Mouse (Mus musculus): ENCODE measurements around the gene Tom1l1. TPM values are rescaled to one million over a fixed set of nuclear protein-coding genes. Genes with fewer than 3 reads are reported as not detected.

Gene Tom1l1
- total and polyA plus RNA-seq, 3 experiments = 0.25 to 4.2 TPM; not detected in 1

- Histone ChIP-seq H3K36me3 (replicated peaks in 1 of 2; ENCODE audit: control insufficient read depth in 1 of 2, insufficient read depth in 1 of 2, low read length in 1 of 2) (no peaks in the 10 kb centered on the region), H3K9ac (ENCODE audit: insufficient read depth, low read depth) (no peak overlapping the region), H3K4me2 (ENCODE audit: insufficient read depth, low read depth, poor library complexity, severe bottlenecking) (no peak overlapping the region), H3K27ac (ENCODE audit: insufficient read depth, low read depth) (no peak overlapping the region), H3K9me3 (replicated peaks; ENCODE audit: low read length) (no peaks in the 10 kb centered on the region), H3K79me2 (replicated peaks; ENCODE audit: control insufficient read depth, extremely low read depth, insufficient read depth, poor library complexity, severe bottlenecking) (no peaks in the 10 kb centered on the region), H3K4me1 (ENCODE audit: control insufficient read depth in 1 of 2, insufficient read depth in 2 of 2) (peaks cover 0 to 2% of the 10 kb centered on the region in 2 experiments; a peak in 1 of 4 replicates), H3K4me3 (replicated peaks in 1 of 3; ENCODE audit: low read depth in 2 of 3, low read length in 2 of 3, poor library complexity in 1 of 3) (no peak overlapping the region), H3K27me3 (replicated peaks) (peaks cover 30% of the 10 kb centered on the region)
- dilution Hi-C loops (cut with MboI; ENCODE audit: extremely low pct_ligation_motif_present, extremely low pct_unique_long_range_greater_than_20kb, low sequenced_read_pairs) = no loop called here
- no peak for DNase-seq (ENCODE audit: extremely low read depth)
- in situ Hi-C loops (cut with MboI; ENCODE audit: low pct_ligation_motif_present, low pct_unique_long_range_greater_than_20kb, low sequenced_read_pairs) = no loop called here
- no peak for TF ChIP-seq EP300 (IDR thresholded peaks at IDR 0.05; ENCODE audit: low read length)
- TF ChIP-seq ETS1 (conservative IDR thresholded peaks at IDR 0.05; ENCODE audit: low read depth, low read length) = no peak
- TF ChIP-seq MYC (IDR thresholded peaks at IDR 0.05; ENCODE audit: low read depth, low read length) = no peak
- TF ChIP-seq NELFE (IDR thresholded peaks at IDR 0.05; ENCODE audit: low read depth, low read length) = no peak
- TF ChIP-seq TCF12 (IDR thresholded peaks at IDR 0.05; ENCODE audit: low read depth, low read length) = no peak
Measured at GRCm38 (mm10) chr11:90694206-90694605, 6.0 kb upstream of the Tom1l1 start.

- Histone ChIP-seq H3K36me3 (replicated peaks in 1 of 2; ENCODE audit: control insufficient read depth in 1 of 2, insufficient read depth in 1 of 2, low read length in 1 of 2) (no peaks in the 10 kb centered on the region), H3K79me2 (replicated peaks; ENCODE audit: control insufficient read depth, extremely low read depth, insufficient read depth, poor library complexity, severe bottlenecking) (no peaks in the 10 kb centered on the region), H3K4me1 (ENCODE audit: control insufficient read depth in 1 of 2, insufficient read depth in 2 of 2) (no peaks in the 10 kb centered on the region), H3K4me2 (ENCODE audit: insufficient read depth, low read depth, poor library complexity, severe bottlenecking) (no peak overlapping the region), H3K9ac (ENCODE audit: insufficient read depth, low read depth) (no peak overlapping the region), H3K4me3 (replicated peaks in 1 of 3; ENCODE audit: low read depth in 2 of 3, low read length in 2 of 3, poor library complexity in 1 of 3) (no peak overlapping the region), H3K9me3 (replicated peaks; ENCODE audit: low read length) (peaks cover 8% of the 10 kb centered on the region), H3K27ac (ENCODE audit: insufficient read depth, low read depth) (no peak overlapping the region), H3K27me3 (replicated peaks) (peaks cover 17% of the 10 kb centered on the region)
- TF ChIP-seq JUND (conservative IDR thresholded peaks at IDR 0.05; ENCODE audit: low read depth, low read length) (no peak), POLR2AphosphoS2 (IDR thresholded peaks at IDR 0.05; ENCODE audit: low read depth, low read length) (no peak), UBTF (IDR thresholded peaks at IDR 0.05; ENCODE audit: low read depth, low read length) (no peak), IRF4 (IDR thresholded peaks at IDR 0.05; ENCODE audit: low read depth, low read length) (no peak), HCFC1 (IDR thresholded peaks at IDR 0.05; ENCODE audit: low read depth, low read length) (no peak)
- dilution Hi-C loops (cut with MboI; ENCODE audit: extremely low pct_ligation_motif_present, extremely low pct_unique_long_range_greater_than_20kb, low sequenced_read_pairs) (no loop called here), in situ Hi-C loops (cut with MboI; ENCODE audit: low pct_ligation_motif_present, low pct_unique_long_range_greater_than_20kb, low sequenced_read_pairs) (no loop called here)
- DNase-seq (ENCODE audit: extremely low read depth) = no peak
Measured at GRCm38 (mm10) chr11:90690361-90690760, 2.2 kb upstream of the Tom1l1 start.

GRCm38 (mm10) chr11:90687040-90687439 is 1.1 kb downstream of the Tom1l1 start:
- Histone ChIP-seq H3K36me3 (replicated peaks in 1 of 2; ENCODE audit: control insufficient read depth in 1 of 2, insufficient read depth in 1 of 2, low read length in 1 of 2) (no peaks in the 10 kb centered on the region), H3K27me3 (replicated peaks) (peaks cover 7% of the 10 kb centered on the region), H3K27ac (ENCODE audit: insufficient read depth, low read depth) (no peak overlapping the region), H3K9ac (ENCODE audit: insufficient read depth, low read depth) (no peak overlapping the region), H3K4me1 (ENCODE audit: control insufficient read depth in 1 of 2, insufficient read depth in 2 of 2) (peaks cover 0 to 3% of the 10 kb centered on the region in 2 experiments; a peak in 1 of 4 replicates), H3K9me3 (replicated peaks; ENCODE audit: low read length) (peaks cover 8% of the 10 kb centered on the region), H3K4me3 (replicated peaks in 1 of 3; ENCODE audit: low read depth in 2 of 3, low read length in 2 of 3, poor library complexity in 1 of 3) (no peak overlapping the region), H3K4me2 (ENCODE audit: insufficient read depth, low read depth, poor library complexity, severe bottlenecking) (no peak overlapping the region), H3K79me2 (replicated peaks; ENCODE audit: control insufficient read depth, extremely low read depth, insufficient read depth, poor library complexity, severe bottlenecking) (no peaks in the 10 kb centered on the region)
- TF ChIP-seq TCF12 (IDR thresholded peaks at IDR 0.05; ENCODE audit: low read depth, low read length) (no peak), RAD21 (IDR thresholded peaks at IDR 0.05; ENCODE audit: low read depth, low read length) (no peak), TBP (conservative IDR thresholded peaks at IDR 0.05; ENCODE audit: low read depth, low read length) (no peak), CTCF (conservative IDR thresholded peaks at IDR 0.05 in 1 of 2, IDR thresholded peaks at IDR 0.05 in 1 of 2; ENCODE audit: low read depth in 2 of 2, low read length in 2 of 2) (no peak), NRF1 (IDR thresholded peaks at IDR 0.05; ENCODE audit: low read depth, low read length) (no peak), GABPA (IDR thresholded peaks at IDR 0.05; ENCODE audit: insufficient replicate concordance, low read depth, low read length) (no peak), ZKSCAN1 (IDR thresholded peaks at IDR 0.05; ENCODE audit: borderline replicate concordance, low read depth, low read length) (no peak), MAFK (IDR thresholded peaks at IDR 0.05; ENCODE audit: insufficient replicate concordance, low read length) (no peak), MXI1 (IDR thresholded peaks at IDR 0.05; ENCODE audit: low read depth, low read length) (no peak), IRF4 (IDR thresholded peaks at IDR 0.05; ENCODE audit: low read depth, low read length) (no peak), ZMIZ1 (IDR thresholded peaks at IDR 0.05; ENCODE audit: low read depth, low read length) (no peak), MAX (IDR thresholded peaks at IDR 0.05; ENCODE audit: low read length) (no peak), USF2 (conservative IDR thresholded peaks at IDR 0.05; ENCODE audit: low read depth, low read length) (no peak), KAT2A (IDR thresholded peaks at IDR 0.05; ENCODE audit: insufficient replicate concordance, low read length) (no peak), MAZ (IDR thresholded peaks at IDR 0.05; ENCODE audit: low read depth, low read length) (no peak), SMC3 (IDR thresholded peaks at IDR 0.05; ENCODE audit: low read depth, low read length) (no peak), E2F4 (IDR thresholded peaks at IDR 0.05; ENCODE audit: insufficient replicate concordance, low read depth, low read length) (no peak), ZNF384 (IDR thresholded peaks at IDR 0.05; ENCODE audit: low read depth, low read length) (no peak)
- dilution Hi-C loops (cut with MboI; ENCODE audit: extremely low pct_ligation_motif_present, extremely low pct_unique_long_range_greater_than_20kb, low sequenced_read_pairs) (no loop called here), in situ Hi-C loops (cut with MboI; ENCODE audit: low pct_ligation_motif_present, low pct_unique_long_range_greater_than_20kb, low sequenced_read_pairs) (no loop called here)
- DNase-seq (ENCODE audit: extremely low read depth) = no peak

All from CH12.LX (cell line).